19 mouse cellular contexts compared by ENCODE assay signal in genomic region chr3:104327034-104327729, GRCm38 (mm10).
A peak's percentile ranks its signal among the peaks of the same experiment; 100 is the strongest.
DNase-seq lines count a peak whose midpoint lies in the region; ATAC-seq and TF ChIP-seq lines count a peak whose summit lies in the region.
"Had no signal": no experiment of that assay in that cellular context is flagged by ENCODE, and none has a peak within 500 bp of the region (broad histone marks: within the 10 kb centered on the region; RNA-seq: fewer than 3 reads in every experiment).

No protein-coding gene starts in this region.

- peak; percentile 32 for DNase-seq in thymus, postnatal 4 days
- no peak for DNase-seq in thymus, postnatal 10 days (ENCODE audit: low spot score in 2 of 2)
- DNase-seq in c-Kit-positive CD71-positive TER-119-positive erythroid progenitor cells, embryonic 14.5 days (ENCODE audit: low spot score), result peak; percentile 42
- peak; percentile 24 to 41 (median 30) for DNase-seq in liver, embryonic 14.5 days (ENCODE audit: low read depth in 3 of 3, low spot score in 3 of 3)
- peak; percentile 39 for DNase-seq in stomach, postnatal 0 days (ENCODE audit: low spot score)
- DNase-seq in left cerebral cortex, postnatal 36 days (ENCODE audit: low spot score in 2 of 2), result no peak
- DNase-seq in cerebellum, postnatal 36 days, result no peak
- no peak for DNase-seq in right cerebral cortex, adult 18-20 months
- DNase-seq: cerebellum, adult 9-11 months; gastrocnemius, postnatal 10 days; layer of hippocampus, postnatal 36 days; right cerebral cortex, postnatal 14 days; spleen, adult 18-20 months had no signal

- H3K4me1 ChIP-seq in liver, embryonic 14.5 days (replicated peaks; ENCODE audit: control insufficient read depth in 2 of 2, insufficient read depth in 2 of 2, low read length in 1 of 2), result peaks cover 6 to 12% of the 10 kb centered on the region in 2 experiments; a peak in 3 of 4 replicates
- H3K4me1 ChIP-seq in stomach, postnatal 0 days (replicated peaks; ENCODE audit: control insufficient read depth, insufficient read depth), result no peaks in the 10 kb centered on the region
- H3K4me1 ChIP-seq: midbrain, embryonic 13.5 days; neural tube, embryonic 13.5 days had no signal

- no peak overlapping the region for H3K9ac ChIP-seq in liver, embryonic 14.5 days (replicated peaks)
- H3K9ac ChIP-seq in stomach, postnatal 0 days (ENCODE audit: low read length), result no peak overlapping the region
- H3K9ac ChIP-seq: midbrain, embryonic 13.5 days; neural tube, embryonic 13.5 days had no signal

- no peak overlapping the region for H3K27ac ChIP-seq in liver, embryonic 14.5 days
- H3K27ac ChIP-seq in stomach, postnatal 0 days (replicated peaks), result no peak overlapping the region
- H3K27ac ChIP-seq: midbrain, embryonic 13.5 days; neural tube, embryonic 13.5 days had no signal

- peak; percentile 61 for TF ChIP-seq EP300 in liver, embryonic 14.5 days (IDR thresholded peaks at IDR 0.05; ENCODE audit: low read depth)
- TF ChIP-seq EP300 in stomach, postnatal 0 days (optimal IDR thresholded peaks at IDR 0.05), result no peak

- WGBS in liver, embryonic 14.5 days (ENCODE audit: insufficient replicate concordance), result 42% methylated on average over 12 of the region's 12 CpGs
- 76% methylated on average over 12 of the region's 12 CpGs for WGBS in stomach, postnatal 0 days

- no peak overlapping the region for H3K4me3 ChIP-seq in liver, embryonic 14.5 days (ENCODE audit: insufficient read depth in 1 of 2, low read depth in 2 of 2, low read length in 2 of 2)
- H3K4me3 ChIP-seq in stomach, postnatal 0 days (ENCODE audit: low read depth, low read length), result no peak overlapping the region
- H3K4me3 ChIP-seq: midbrain, embryonic 13.5 days; neural tube, embryonic 13.5 days had no signal

- H3K36me3 ChIP-seq in liver, embryonic 14.5 days (replicated peaks; ENCODE audit: control insufficient read depth, insufficient read depth, low read depth), result no peaks in the 10 kb centered on the region
- H3K36me3 ChIP-seq in stomach, postnatal 0 days (ENCODE audit: control insufficient read depth, insufficient read depth, low read length), result no peaks in the 10 kb centered on the region
- H3K36me3 ChIP-seq: G1E; midbrain, embryonic 13.5 days; neural tube, embryonic 13.5 days had no signal

- no peaks in the 10 kb centered on the region for H3K27me3 ChIP-seq in liver, embryonic 14.5 days (ENCODE audit: control insufficient read depth, insufficient read depth, low read length)
- no peaks in the 10 kb centered on the region for H3K27me3 ChIP-seq in stomach, postnatal 0 days (ENCODE audit: control insufficient read depth, insufficient read depth, low read length)
- H3K27me3 ChIP-seq: midbrain, embryonic 13.5 days; neural tube, embryonic 13.5 days had no signal

- no peaks in the 10 kb centered on the region for H3K9me3 ChIP-seq in liver, embryonic 14.5 days (ENCODE audit: control insufficient read depth, low read length)
- no peaks in the 10 kb centered on the region for H3K9me3 ChIP-seq in stomach, postnatal 0 days (ENCODE audit: control insufficient read depth, low read length)
- H3K9me3 ChIP-seq: G1E; midbrain, embryonic 13.5 days; neural tube, embryonic 13.5 days had no signal

- peak; percentile 88 for ATAC-seq in liver, embryonic 14.5 days (ENCODE audit: insufficient read depth)
- no peak for ATAC-seq in stomach, postnatal 0 days (ENCODE audit: low FRiP score, low TSS enrichment)
- ATAC-seq: hindbrain, embryonic 16.5 days; intestine, embryonic 16.5 days; lung, postnatal 0 days; midbrain, embryonic 13.5 days had no signal

- no peak for TF ChIP-seq CTCF in liver, embryonic 14.5 days (IDR thresholded peaks at IDR 0.05; ENCODE audit: low read depth)
- TF ChIP-seq CTCF in stomach, postnatal 0 days (IDR thresholded peaks at IDR 0.05; ENCODE audit: low read depth), result no peak

- intact Hi-C loops in left cerebral cortex, postnatal 36 days (cut with DNase I), result no loop called here

- peak overlapping the region; percentile 21; the same call in 1 of the 2 replicates for H3K4me2 ChIP-seq in liver, embryonic 14.5 days (ENCODE audit: low read depth)
- no peak overlapping the region for H3K4me2 ChIP-seq in stomach, postnatal 0 days (replicated peaks; ENCODE audit: low read depth)
- H3K4me2 ChIP-seq: midbrain, embryonic 13.5 days; neural tube, embryonic 13.5 days had no signal

Comparison
In these comparisons a context has a peak if more than half of its experiments do, and no peak if none do; other contexts are left out.
1. DNase-seq: peak in thymus, postnatal 4 days (single experiment), c-Kit-positive CD71-positive TER-119-positive erythroid progenitor cells, embryonic 14.5 days (single experiment), liver, embryonic 14.5 days (3 of 3) and stomach, postnatal 0 days (single experiment); none in thymus, postnatal 10 days (0 of 2), left cerebral cortex, postnatal 36 days (0 of 2), cerebellum, postnatal 36 days (0 of 2) and right cerebral cortex, adult 18-20 months (single experiment).